Mouse (Mus musculus): Measurements from ENCODE around the gene Ogfod3.

DNA sequence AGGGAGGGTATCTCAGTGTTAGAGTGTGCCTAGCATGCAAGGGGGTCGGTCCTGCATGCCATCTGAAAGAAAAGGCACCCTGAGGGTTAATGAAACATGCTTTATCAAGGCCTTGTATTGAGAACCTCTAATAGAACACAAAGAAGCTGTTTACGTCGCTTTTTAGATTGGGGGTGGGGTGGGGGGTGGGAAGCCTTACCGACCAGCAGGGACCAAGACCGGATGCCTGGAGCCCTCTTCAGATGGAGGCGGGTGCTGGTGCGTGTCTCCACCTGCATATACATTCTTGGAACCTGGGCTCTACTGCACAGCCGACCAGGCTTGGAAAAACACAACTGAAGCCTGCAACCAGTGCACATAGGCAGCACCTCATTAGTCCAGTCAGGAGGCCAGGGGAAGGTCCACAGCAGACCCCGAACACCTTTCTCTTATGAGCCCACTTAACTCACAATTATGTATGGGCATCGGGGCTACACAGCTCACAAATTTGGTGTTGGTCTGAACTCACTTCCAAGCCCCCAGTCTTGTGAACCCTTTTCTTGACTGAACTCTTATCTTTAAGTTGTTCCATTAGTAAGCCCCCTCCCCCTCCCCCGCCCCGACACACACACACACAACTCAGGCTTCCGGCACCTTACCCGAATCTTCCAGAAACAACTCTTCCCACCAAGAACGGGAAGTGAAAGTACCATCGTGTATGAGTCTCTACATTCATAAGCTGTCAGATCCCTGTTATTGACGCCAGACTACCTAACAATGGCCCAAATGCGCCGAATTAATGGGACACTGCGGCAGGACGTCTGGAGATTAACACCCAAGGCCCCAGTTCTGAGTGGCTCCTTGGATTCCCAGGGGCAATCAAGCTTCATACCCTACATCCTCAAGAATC lies 23.9 kb upstream of the Ogfod3 start:
- TF ChIP-seq EP300 (IDR thresholded peaks at IDR 0.05; ENCODE audit: insufficient read depth, low read depth, low read length) (no peak), CTCF (IDR thresholded peaks at IDR 0.05) (no peak), POLR2A (IDR thresholded peaks at IDR 0.05; ENCODE audit: insufficient read depth, low read depth, low read length) (no peak)
